Mouse (Mus musculus) gastrocnemius, adult 8-10 months (tissue): ENCODE measurements at regions not wholly inside any gene's neighbourhood (a gene's known extent, or its start where the extent isn't known, plus 50 kb on each side); places are given as distances from the start of the nearest gene placed in this dataset.

Experiments
- DNase-seq, 2 experiments: peaks; one replicate each; pipeline ENCODE4 v3.0.0; 2022; ENCODE audit warnings: low spot score in 2 of 2

- no peak for DNase-seq
Measured at GRCm38 (mm10) chr9:47054595-47054994, 56.1 kb downstream of the Gm4791 start.

- no peak for DNase-seq
Measured at GRCm38 (mm10) chr9:47055558-47055957, 57.0 kb downstream of the Gm4791 start.

DNA sequence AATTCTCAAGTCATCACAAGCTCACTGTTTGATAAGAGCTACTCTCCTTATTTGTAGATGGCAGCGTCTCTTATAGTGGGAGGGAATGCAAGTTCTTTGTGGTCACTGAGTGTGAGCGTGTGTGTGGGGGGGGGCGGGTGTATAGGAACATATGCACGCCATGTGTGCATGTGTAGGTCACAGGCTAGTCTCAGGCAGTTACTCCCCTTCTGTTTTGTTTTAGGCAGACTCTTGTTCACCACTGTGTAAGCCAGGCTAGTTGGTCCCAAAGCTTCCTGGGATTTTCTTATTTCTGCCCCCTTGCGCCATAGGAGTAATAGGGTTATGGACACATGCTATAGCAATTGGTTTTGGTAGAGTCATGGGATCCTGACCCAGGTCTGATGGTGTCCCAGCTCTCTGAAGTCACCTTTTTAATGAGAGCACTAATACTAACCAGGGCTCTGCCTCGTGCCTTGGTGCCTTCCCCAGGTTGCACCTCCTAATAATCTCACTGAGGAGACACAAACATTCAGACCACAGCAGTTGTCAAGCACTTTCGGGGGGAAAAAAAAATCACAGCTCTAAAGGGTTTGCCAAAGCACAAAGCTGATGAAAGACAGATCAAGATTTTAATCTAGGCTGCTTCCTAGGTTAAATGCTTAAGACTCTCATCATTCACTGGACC is 60.9 kb downstream of the Gm4791 start:
- DNase-seq, result no peak

DNA sequence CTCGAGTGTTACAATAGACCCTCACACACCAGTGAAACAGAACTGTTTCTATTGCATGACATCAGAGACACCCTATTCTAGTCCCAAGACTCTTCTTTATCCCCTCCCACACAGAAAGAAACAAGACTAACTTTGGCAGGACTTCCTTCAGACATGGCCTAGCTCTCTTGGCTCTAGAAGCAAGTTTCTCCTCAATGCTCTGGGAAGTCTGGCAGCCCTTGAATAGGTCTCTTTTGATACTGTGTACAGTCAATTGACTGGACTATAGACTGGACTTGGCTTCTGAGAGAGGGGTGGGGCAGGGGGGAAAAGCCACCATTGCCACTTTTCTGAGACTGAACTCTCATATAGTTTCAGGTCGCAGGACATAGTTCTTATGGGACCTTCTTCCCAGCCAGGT is 62.2 kb downstream of the Gm4791 start:
- DNase-seq, result no peak

- no peak for DNase-seq
Measured at GRCm38 (mm10) chr9:47062516-47062915, 64.0 kb downstream of the Gm4791 start.

DNA sequence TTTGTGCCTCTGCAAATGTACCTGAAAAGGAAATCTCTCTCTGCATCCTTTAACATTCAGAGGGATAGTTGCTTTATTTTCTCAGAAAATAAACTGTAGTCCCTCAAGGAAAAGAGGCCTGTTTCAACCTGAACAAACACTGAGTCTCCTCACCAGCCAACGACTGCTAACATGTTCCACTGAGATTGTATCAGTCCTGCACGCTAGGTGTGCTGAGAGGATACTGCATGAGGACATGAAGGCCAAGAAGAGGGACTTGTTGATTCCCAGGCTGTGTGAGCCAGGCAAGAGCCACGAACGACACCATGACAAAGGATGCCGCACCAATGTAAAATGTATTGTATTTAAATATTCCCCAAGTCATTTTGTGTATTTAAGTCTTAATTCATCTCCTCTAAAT is 65.2 kb downstream of the Gm4791 start:
- DNase-seq, result no peak

DNA sequence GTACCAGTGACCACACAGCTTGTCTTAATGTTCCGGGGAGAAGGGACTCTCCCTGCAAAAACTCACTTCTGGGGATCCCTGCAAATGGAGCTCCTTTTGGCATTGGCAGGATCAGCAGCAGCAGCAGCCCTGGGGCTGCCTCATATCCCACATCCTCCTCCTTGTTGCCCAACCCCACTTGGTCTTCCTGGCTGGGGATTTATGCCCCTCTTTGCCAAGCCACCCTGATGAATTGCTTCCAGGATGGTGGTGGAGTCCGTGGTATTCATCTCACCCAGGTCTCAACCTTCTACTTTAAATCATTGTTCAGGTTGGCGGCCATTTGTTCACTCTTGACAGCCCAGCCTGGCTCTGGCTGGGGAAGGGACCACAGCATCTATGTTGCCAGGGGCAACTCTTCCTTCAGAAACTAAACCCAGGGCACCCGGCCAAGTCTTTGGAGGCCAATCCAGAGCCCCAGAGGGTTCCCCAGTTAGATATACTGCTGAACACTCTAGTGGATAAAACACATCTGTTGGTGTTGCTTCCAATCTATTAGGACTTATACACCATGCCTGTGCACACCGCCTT is 66.0 kb downstream of the Gm4791 start:
- DNase-seq, result no peak

DNA sequence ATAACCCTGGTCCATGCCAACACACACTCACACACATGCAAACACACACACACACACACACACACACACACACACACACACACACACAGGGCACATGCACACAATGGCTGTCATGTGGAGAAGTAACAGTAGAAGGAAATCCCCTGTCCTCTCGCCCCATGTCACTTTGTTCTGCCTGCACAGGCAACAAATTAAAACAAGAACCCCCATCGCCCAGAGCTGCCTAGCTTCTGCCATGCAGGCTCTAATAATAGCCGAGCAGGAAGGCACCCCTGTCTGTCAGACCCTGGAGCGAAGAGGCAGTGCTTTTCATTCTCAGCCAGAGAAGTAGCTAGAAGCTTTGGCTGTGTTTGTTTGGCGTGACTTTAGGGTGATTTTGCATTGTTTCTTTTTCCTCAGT is 70.9 kb downstream of the Gm4791 start:
- no peak for DNase-seq

DNA sequence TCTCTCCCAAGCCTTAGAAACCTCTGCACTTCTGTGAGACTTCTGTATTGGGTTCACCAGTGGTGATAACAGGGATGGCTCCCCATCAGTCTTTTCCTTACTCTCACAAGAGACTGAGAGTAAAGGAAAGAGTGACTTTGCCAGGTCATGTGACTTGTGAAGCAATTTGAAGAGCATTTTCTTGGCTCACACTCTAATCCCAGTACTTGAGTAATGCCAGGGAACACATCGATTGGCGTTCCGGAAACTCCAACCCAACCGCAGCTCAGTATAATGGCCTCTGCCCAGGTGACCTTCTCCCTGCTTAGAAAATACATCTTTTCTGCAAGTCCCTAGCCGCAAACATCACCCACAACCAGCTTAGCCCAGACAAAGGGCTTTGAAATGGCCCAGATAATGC is 72.4 kb downstream of the Gm4791 start:
- no peak for DNase-seq

DNA sequence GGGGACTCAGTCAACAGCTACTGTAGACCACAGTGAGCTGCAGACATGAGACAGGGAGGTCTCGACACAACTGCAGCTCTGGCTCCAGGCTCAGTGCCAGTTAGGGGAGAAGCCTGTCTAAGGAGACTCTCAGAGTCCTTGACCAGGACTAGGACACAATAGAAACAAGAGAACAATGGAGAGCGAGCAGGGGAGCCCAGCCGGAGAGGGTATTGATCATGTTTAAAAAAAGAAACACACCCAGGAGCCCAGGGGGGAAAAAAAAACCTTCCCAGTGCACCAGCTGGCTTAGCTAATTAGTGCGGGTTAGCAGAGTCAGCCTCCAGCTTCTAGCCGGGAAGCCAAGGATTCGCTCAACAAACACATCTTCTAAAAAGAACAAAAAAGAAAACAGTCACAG is 78.4 kb downstream of the Gm4791 start:
- DNase-seq, result no peak

- no peak for DNase-seq
Measured at GRCm38 (mm10) chr9:47077416-47077815, 78.9 kb downstream of the Gm4791 start.

- no peak for DNase-seq
Measured at GRCm38 (mm10) chr9:47077945-47078344, 79.4 kb downstream of the Gm4791 start.

DNA sequence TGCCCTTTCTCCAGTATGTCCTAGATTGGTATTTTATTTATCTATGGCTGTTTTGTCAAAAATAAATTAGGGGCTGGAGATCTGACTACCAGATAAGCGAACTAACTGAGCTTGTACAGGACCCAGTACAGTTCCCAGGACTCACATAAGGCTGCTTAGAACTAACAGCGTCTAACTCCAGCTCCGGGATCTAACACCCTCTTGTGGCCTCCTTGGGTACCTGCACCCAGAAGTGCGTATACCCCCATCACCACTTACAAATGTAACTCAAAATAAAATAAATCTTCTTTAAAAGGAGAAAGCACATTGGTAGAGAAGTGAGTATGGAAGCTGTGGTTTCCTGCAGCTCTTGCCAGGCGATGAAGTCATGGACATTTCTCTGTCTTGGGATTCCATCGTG is 82.9 kb downstream of the Gm4791 start:
- no peak for DNase-seq

GRCm38 (mm10) chr9:47091796-47092195 is 93.3 kb downstream of the Gm4791 start:
- no peak for DNase-seq

- no peak for DNase-seq
Measured at GRCm38 (mm10) chr9:47095656-47096055, 97.1 kb downstream of the Gm4791 start.

DNA sequence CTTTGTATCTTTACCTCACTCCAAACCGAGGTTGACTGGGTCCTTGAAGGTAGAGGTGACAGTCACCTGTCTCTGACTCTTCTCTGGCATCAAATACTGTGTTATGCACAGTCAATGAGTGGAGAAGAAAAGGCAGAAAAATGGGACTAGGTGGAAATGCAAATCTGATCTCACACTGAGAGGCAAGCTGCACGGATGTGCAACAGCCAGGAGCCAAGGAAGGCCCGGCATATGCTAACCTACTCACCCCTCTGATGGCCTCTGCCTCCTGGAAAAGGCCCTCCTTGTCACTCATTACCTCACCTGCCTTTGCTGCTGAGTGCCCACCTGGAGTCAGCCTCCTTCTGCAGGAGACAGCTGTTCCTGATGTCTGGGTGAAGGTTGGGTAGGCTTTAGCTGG is 104.8 kb downstream of the Gm4791 start:
- no peak for DNase-seq

DNA sequence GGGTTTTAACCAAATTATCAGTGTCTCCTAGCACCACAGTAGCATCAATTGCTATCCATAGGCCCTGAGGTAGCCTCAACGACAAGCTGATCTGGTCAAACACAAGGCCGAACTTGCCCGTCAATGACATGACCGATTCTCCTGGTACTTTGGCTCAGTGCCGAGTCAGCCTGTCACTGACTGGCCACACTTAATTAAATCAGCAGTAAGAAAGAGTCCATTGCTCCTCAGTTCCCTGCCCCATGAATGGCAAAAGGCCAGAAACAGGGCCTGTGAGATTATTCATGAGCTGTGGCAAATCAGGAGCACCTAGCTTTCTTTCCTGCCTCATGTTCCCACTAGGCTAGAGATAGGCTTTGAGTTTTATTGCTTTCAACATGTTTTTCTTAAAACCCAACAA is 105.4 kb downstream of the Gm4791 start:
- DNase-seq, result no peak

DNA sequence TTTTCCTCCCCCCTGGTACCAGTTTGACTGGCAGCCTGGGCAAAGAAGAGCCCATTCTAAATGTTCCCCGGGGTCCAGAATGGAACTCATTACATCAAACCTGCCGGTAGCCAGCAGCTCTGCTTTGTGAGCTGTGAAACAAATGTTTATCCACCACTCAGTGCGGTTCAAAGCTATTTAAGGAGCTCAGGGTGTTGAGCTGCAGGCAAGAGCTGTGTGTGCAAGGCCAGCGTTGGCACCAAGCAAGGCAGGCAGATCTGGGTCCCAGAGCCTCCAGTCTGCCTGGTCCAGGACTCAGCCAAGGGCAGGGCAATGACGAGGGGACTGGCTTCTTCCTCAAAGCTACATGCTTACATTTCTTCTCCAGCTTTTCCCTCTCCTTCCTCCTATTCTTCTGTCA is 109.6 kb downstream of the Gm4791 start:
- DNase-seq, result no peak

- no peak for DNase-seq
Measured at GRCm38 (mm10) chr9:47119253-47119652, 120.7 kb downstream of the Gm4791 start.

- no peak for DNase-seq
Measured at GRCm38 (mm10) chr9:47123113-47123512, 124.6 kb downstream of the Gm4791 start.

GRCm38 (mm10) chr9:47125517-47125916 is 127.0 kb downstream of the Gm4791 start:
- DNase-seq, result no peak

DNA sequence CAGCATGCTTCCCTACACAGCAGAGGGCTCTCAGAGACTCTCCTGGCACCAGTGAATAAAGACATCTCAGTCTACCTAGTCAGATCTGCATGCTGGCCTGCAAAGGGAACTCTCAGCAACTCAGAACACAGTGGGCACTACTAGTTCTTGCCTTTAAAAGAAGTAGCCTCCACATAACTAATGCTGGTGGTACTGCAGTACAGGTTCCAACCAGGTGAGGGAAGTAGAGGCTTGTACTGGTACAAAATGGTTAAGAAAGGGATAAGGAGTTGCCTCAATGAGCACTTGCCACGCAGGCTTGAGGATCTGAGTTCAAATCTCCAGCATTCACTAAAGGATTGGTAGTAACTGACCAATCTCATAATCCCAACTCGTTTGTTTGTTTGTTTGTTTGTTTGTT is 127.7 kb downstream of the Gm4791 start:
- DNase-seq, result no peak

DNA sequence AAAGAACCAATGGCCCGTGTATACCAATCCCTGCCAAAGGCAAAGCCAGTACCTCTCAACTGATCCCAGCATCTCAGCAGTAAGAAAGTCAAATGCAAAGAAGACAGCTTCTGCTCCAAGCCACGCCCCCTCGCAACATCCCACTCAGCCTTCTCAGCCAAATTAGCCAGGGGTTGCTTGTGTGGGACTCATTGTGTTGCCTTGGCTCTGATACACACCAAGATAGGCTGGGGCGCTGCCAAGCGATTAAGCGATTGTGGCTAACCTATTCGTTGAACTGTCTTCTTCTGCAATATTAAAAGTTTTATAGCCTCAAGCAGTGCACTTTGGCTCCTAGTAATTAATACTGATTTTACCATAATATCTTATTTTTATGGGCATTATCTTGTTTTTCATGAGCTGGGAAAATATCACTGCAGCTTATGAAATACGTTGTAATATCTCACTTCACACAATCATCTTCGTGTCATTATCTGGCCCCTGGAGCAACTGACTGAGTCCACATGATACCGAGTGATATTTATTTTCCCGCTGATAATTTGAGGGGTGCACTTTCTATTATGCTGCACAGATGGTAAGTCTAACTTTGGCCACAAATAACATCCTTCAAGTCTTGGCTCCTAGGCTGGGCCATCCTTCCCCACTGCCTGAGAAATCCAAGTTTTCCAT is 129.3 kb downstream of the Gm4791 start:
- DNase-seq, result no peak
